Mouse (Mus musculus): ENCODE results near the gene M1ap. TPM values are rescaled to one million over a fixed set of nuclear protein-coding genes. Genes with fewer than 3 reads are reported as not detected.
A peak's percentile ranks its signal among the peaks of the same experiment; 100 is the strongest.

The M1ap gene
- polyA plus RNA-seq (2015; fragmentation: Nextera tagmentation; extraction: Ambion mirVana), result 0.34 and 0.65 TPM in 2 replicates

- no peaks in the 10 kb centered on the region; the same call in 1 of the 2 replicates for H3K9me3 ChIP-seq
- no peak for ATAC-seq (ENCODE audit: low FRiP score, low read depth)
- no peak within 1 kb of the TSS for H3K4me3 ChIP-seq
- no peak within 1 kb of the TSS for H3K27ac ChIP-seq
- H3K9ac ChIP-seq, result no peak within 1 kb of the TSS
- no peaks in the 10 kb centered on the region for H3K4me1 ChIP-seq
- no peaks in the 10 kb centered on the region for H3K27me3 ChIP-seq
- no peaks in the 10 kb centered on the region for H3K36me3 ChIP-seq
- WGBS, result 66% methylated on average over 14 of the region's 14 CpGs
- no peak within 1 kb of the TSS for H3K4me2 ChIP-seq (replicated peaks)
Observed at GRCm38 (mm10) chr6:82946651-82947050, at the start of gene M1ap. Gene M1ap (plus strand): TSS chr6:82946902.

- no peak overlapping the region for H3K27ac ChIP-seq
- no peak overlapping the region for H3K9ac ChIP-seq
- no peak overlapping the region for H3K4me3 ChIP-seq
- no peaks in the 10 kb centered on the region for H3K36me3 ChIP-seq
- H3K27me3 ChIP-seq, result no peaks in the 10 kb centered on the region
- H3K4me2 ChIP-seq (replicated peaks), result no peak overlapping the region
- no peaks in the 10 kb centered on the region for H3K4me1 ChIP-seq
- H3K9me3 ChIP-seq, result no peaks in the 10 kb centered on the region
- ATAC-seq (ENCODE audit: low FRiP score, low read depth), result no peak
- WGBS, result 52% methylated on average over 3 of the region's 3 CpGs
Observed at GRCm38 (mm10) chr6:82897311-82897710, 49.4 kb upstream of the M1ap start.

GRCm38 (mm10) chr6:82898227-82898626 is 48.5 kb upstream of the M1ap start:
- no peaks in the 10 kb centered on the region; the same call in 1 of the 2 replicates for H3K27me3 ChIP-seq
- no peaks in the 10 kb centered on the region for H3K4me1 ChIP-seq
- ATAC-seq (ENCODE audit: low FRiP score, low read depth), result no peak
- no peaks in the 10 kb centered on the region for H3K36me3 ChIP-seq
- no peak overlapping the region for H3K27ac ChIP-seq
- 88% methylated on average over 4 of the region's 4 CpGs for WGBS
- H3K9me3 ChIP-seq, result no peaks in the 10 kb centered on the region
- H3K9ac ChIP-seq, result no peak overlapping the region
- H3K4me3 ChIP-seq, result no peak overlapping the region
- no peak overlapping the region for H3K4me2 ChIP-seq (replicated peaks)

DNA sequence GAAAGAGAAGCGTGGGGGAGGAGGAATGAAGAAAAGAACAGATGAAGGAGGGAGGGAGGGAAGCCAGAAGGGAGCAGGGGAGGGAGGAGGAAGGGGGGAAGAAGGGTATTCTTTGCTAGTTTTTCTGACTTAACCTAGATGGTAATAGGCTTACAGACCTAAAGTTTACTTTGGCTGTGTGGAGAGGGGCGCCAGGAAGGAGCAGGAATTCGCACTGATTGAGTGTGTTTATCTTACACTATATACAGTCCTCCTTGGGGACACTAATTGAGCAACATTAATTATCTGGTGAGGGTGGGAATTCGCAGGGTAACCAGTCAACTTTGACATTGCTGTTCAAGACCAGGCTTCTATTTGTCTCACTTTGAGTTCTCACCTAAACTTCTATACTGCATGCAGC is 48.0 kb upstream of the M1ap start:
- Histone ChIP-seq H3K36me3 (no peaks in the 10 kb centered on the region), H3K4me1 (no peaks in the 10 kb centered on the region), H3K9me3 (no peaks in the 10 kb centered on the region), H3K4me3 (no peak overlapping the region), H3K27ac (no peak overlapping the region), H3K27me3 (no peaks in the 10 kb centered on the region; the same call in 1 of the 2 replicates), H3K4me2 (replicated peaks) (no peak overlapping the region), H3K9ac (no peak overlapping the region)
- 36% methylated on average over 4 of the region's 4 CpGs for WGBS
- peak; percentile 59; the same call in 1 of the 2 replicates for ATAC-seq (ENCODE audit: low FRiP score, low read depth)

DNA sequence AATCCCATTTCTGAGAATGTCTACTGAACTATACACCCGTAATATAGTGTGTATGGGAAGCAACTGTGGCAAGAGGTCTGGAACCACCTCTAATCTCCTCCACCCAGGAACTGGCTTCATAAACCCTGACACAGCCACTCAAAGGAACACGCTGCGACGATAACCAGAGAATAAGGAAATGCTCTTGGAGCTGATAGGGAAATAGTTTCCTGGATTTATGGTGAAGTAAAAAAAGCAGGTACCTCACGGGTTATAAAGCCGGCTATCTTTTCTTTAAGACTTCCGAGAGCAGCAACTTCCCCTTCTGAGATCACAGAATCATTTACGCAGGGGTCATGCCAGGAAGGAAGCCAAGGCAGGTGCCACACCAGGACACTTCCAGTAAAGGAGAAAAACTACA is 44.1 kb upstream of the M1ap start:
- Histone ChIP-seq H3K27me3 (no peaks in the 10 kb centered on the region; the same call in 1 of the 2 replicates), H3K9me3 (no peaks in the 10 kb centered on the region), H3K4me1 (no peaks in the 10 kb centered on the region), H3K36me3 (no peaks in the 10 kb centered on the region), H3K4me3 (no peak overlapping the region), H3K4me2 (replicated peaks) (no peak overlapping the region), H3K9ac (no peak overlapping the region), H3K27ac (no peak overlapping the region)
- 61% methylated on average over 8 of the region's 8 CpGs for WGBS
- ATAC-seq (ENCODE audit: low FRiP score, low read depth), result no peak

- H3K4me1 ChIP-seq, result no peaks in the 10 kb centered on the region
- no peak for ATAC-seq (ENCODE audit: low FRiP score, low read depth)
- H3K4me3 ChIP-seq, result no peak overlapping the region
- H3K27ac ChIP-seq, result no peak overlapping the region
- H3K4me2 ChIP-seq (replicated peaks), result no peak overlapping the region
- H3K9me3 ChIP-seq, result no peaks in the 10 kb centered on the region
- no peak overlapping the region for H3K9ac ChIP-seq
- no peaks in the 10 kb centered on the region for H3K36me3 ChIP-seq
- H3K27me3 ChIP-seq, result no peaks in the 10 kb centered on the region; the same call in 1 of the 2 replicates
- WGBS, result 84% methylated on average over 3 of the region's 3 CpGs
Observed at GRCm38 (mm10) chr6:82906985-82907384, 39.7 kb upstream of the M1ap start.

DNA sequence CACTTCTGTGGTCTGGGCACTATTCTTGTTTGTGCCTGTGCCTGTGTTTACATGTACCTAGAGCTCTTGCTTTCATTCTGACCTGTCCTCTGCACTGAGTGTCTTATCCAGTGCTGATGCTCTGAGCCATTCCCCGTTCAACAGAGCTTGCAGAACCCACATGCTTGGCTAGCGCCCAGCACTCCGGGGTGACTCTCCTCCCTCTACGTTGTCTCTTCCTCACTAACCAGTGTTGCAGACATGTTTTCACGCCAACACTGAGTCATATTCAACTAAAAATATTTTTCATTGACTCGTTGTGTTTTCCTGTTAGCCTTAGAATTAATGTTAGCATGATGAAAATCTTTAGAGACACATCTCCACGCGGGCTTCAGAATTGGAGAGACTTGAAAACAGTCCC is 38.7 kb upstream of the M1ap start:
- no peak overlapping the region for H3K27ac ChIP-seq
- H3K9ac ChIP-seq, result no peak overlapping the region
- no peak overlapping the region for H3K4me3 ChIP-seq
- no peaks in the 10 kb centered on the region for H3K36me3 ChIP-seq
- no peaks in the 10 kb centered on the region for H3K4me1 ChIP-seq
- H3K27me3 ChIP-seq, result no peaks in the 10 kb centered on the region
- 82% methylated on average over 8 of the region's 8 CpGs for whole genome bisulfite sequencing
- H3K9me3 ChIP-seq, result no peaks in the 10 kb centered on the region
- ATAC-seq (ENCODE audit: low FRiP score, low read depth), result no peak
- no peak overlapping the region for H3K4me2 ChIP-seq (replicated peaks)

- H3K4me3 ChIP-seq, result no peak overlapping the region
- no peaks in the 10 kb centered on the region for H3K36me3 ChIP-seq
- no peak for ATAC-seq (ENCODE audit: low FRiP score, low read depth)
- no peaks in the 10 kb centered on the region for H3K27me3 ChIP-seq
- 70% methylated on average over 14 of the region's 14 CpGs for WGBS
- H3K9me3 ChIP-seq, result no peaks in the 10 kb centered on the region
- H3K4me2 ChIP-seq (replicated peaks), result no peak overlapping the region
- H3K4me1 ChIP-seq, result no peaks in the 10 kb centered on the region
- H3K27ac ChIP-seq, result no peak overlapping the region
- H3K9ac ChIP-seq, result no peak overlapping the region
Observed at GRCm38 (mm10) chr6:82909136-82909855, 37.4 kb upstream of the M1ap start.

DNA sequence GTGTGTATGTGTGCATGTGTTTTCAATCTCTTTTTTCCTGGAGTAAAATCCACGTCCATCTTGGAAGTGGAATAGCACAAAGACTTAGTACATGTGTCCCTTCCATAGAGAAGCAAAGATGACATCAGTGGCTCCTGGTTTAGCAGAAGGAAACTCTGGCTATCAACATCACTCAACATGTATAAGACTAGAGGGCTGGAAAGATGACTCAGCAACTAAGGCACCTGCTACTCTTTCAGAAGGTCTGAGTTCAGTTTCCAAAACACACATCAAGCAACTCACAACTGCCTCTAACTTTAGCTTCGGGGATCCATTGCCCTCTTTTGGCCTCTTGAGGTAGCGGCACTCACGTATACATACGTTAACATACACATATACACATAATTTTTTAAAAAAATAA is 35.4 kb upstream of the M1ap start:
- H3K9ac ChIP-seq, result no peak overlapping the region
- H3K27me3 ChIP-seq, result no peaks in the 10 kb centered on the region
- no peak for ATAC-seq (ENCODE audit: low FRiP score, low read depth)
- no peaks in the 10 kb centered on the region for H3K9me3 ChIP-seq
- WGBS, result 84% methylated on average over 5 of the region's 5 CpGs
- no peak overlapping the region for H3K4me3 ChIP-seq
- no peak overlapping the region for H3K27ac ChIP-seq
- no peaks in the 10 kb centered on the region for H3K4me1 ChIP-seq
- no peaks in the 10 kb centered on the region for H3K36me3 ChIP-seq
- no peak overlapping the region for H3K4me2 ChIP-seq (replicated peaks)

DNA sequence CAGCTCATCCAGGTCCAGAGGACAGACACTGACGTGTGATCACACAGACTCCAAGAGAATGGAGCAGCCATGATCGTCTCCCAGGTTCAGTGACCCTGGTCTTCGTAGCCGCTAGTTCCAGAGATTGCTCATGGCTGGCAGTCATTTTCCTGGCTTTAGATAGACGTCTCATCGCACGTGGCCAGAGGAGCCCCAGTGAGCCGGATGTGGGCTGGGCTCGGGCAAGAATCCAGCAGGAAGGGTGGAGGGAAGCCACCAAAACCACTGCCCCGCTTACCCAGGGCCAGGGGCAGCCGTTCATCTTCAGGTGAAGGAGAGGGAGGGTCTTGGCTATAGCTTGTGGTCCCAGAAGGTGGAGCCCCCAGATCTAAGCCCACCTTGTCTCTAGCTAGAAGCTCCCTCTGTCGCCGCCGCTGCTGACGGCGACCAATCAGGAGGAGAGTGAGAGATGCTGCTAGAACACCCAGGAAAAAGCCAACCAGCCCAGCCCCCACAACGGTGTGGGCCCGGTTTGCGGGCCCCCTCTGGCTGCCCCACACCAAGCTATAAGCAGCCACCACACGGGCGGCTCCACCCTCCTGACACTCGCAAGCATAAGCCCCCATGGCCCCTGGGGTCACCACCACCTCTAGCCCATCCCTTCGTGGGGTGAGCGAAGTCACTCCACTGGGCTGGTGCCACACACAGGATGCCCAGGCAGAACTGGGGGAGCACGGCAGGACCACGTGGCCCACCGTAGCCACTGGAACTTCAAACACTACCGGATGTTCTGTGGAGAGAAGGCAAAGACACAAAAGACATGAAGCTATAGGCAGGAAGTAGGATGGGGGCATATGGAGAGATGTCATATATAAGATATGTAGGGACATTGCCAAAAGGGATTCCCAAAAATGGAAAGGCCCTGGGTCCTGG is 33.1 kb upstream of the M1ap start:
- Histone ChIP-seq H3K27me3 (peaks cover 4% of the 10 kb centered on the region; the same call in 1 of the 2 replicates), H3K9ac (no peak overlapping the region; the same call in 1 of the 2 replicates), H3K4me3 (no peak overlapping the region), H3K36me3 (no peaks in the 10 kb centered on the region), H3K4me2 (replicated peaks) (no peak overlapping the region), H3K9me3 (no peaks in the 10 kb centered on the region), H3K27ac (no peak overlapping the region), H3K4me1 (no peaks in the 10 kb centered on the region)
- 82% methylated on average over 28 of the region's 28 CpGs for WGBS
- ATAC-seq (ENCODE audit: low FRiP score, low read depth), result no peak

GRCm38 (mm10) chr6:82915889-82916288 is 30.8 kb upstream of the M1ap start:
- 22% methylated on average over 3 of the region's 3 CpGs for WGBS
- Histone ChIP-seq H3K27me3 (peaks cover 6% of the 10 kb centered on the region; the same call in 1 of the 2 replicates), H3K9me3 (no peaks in the 10 kb centered on the region), H3K4me1 (no peaks in the 10 kb centered on the region), H3K27ac (no peak overlapping the region), H3K36me3 (no peaks in the 10 kb centered on the region), H3K4me3 (no peak overlapping the region), H3K4me2 (replicated peaks) (no peak overlapping the region), H3K9ac (no peak overlapping the region)
- no peak for ATAC-seq (ENCODE audit: low FRiP score, low read depth)

DNA sequence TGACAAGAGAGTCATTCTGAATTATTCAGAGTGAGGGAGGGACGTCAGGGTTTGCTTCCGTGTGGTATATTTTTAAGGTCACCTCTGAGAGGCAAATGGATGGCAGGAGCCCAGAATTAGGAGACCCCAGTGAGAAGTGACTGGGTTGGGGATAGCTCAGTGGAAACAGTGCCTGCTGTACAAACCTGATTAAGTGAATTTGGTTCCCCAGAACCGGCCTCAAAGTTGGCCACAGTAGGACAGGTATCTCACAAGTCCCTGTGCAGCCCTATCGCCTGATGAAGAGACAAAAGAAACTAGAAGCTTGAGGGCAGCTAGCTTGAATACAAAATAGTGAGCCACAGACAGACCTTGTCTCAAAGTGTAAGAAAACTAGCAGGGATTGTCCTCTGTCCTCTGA is 30.2 kb upstream of the M1ap start:
- no peak overlapping the region for H3K4me2 ChIP-seq (replicated peaks)
- no peak for ATAC-seq (ENCODE audit: low FRiP score, low read depth)
- H3K27me3 ChIP-seq, result peaks cover 6% of the 10 kb centered on the region; the same call in 1 of the 2 replicates
- H3K36me3 ChIP-seq, result no peaks in the 10 kb centered on the region
- no peaks in the 10 kb centered on the region for H3K4me1 ChIP-seq
- H3K4me3 ChIP-seq, result no peak overlapping the region
- 87% methylated on average over 4 of the region's 4 CpGs for WGBS
- no peak overlapping the region for H3K27ac ChIP-seq
- H3K9ac ChIP-seq, result no peak overlapping the region
- no peaks in the 10 kb centered on the region for H3K9me3 ChIP-seq

All from limb, embryonic 13.5 days (tissue).